Mouse (Mus musculus): ENCODE data around the gene Ncam2.
A peak's percentile ranks its signal among the peaks of the same experiment; 100 is the strongest.

Gene Ncam2

DNA sequence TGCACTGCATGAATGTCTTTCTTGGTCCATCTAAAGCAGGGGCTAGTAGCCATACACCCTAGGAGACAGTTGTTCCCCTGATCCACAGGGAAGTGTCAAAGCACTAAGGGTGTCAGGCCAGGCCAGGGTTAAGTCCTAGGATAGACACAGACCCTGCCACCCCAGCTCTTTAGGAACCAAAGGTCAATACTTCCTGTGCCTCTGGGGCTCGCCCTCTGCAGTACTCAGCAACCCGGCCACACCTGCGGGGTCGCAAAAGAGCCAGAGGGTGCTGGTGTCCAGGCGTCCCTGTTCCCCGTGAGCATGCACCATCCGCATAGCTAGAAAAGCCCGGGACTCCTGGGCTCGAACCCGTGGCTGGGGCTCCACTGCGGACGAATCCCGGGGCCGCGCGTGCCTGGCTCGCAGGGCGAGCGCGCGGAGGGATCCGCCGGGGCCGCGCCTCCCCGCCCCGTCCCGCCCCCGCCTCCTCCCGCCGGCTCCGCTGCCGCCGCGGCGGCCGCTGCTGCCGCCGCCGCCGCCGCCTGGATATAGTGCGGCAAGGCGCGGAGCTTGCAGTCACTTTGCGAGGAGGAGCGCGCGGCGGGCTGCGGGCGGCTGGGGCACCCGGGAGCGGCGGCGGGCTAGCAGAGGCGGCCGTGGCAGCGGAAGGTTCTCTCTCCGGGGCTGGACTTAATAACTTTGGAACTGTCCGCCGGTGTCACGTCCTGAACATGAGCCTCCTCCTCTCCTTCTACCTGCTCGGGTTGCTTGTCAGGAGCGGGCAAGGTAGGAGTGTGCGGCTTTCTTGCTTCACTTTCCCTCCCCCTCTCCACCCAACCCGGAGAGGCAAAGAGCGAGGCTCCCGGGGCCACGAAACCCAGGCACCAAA, at the start of gene Ncam2:
Gene Ncam2, plus strand, starts transcription at position 497 of the 871 bp plus-strand sequence.
- DNase-seq (ENCODE audit: low spot score in 2 of 2), result peak in 1 of 2 experiments; percentile 18

DNA sequence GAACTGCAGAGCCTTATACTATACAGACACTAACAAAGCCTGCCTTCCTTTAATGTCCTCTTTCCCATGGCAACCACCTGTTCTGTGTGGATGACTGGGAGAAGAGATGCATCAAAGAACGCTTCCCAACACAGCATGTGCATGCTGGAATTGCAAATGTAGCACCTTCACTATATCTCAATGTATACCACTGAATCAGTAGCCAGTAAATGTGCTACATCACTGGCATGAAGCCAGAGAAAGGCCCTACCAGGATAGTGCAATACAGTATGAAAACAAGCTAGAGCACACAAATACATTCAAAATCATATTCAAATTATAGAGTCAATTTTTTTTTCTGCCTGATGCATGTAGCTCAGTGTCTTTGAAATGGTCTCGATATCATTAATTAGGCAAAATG, 29.7 kb upstream of the Ncam2 start:
- DNase-seq (ENCODE audit: low spot score in 2 of 2), result no peak

DNA sequence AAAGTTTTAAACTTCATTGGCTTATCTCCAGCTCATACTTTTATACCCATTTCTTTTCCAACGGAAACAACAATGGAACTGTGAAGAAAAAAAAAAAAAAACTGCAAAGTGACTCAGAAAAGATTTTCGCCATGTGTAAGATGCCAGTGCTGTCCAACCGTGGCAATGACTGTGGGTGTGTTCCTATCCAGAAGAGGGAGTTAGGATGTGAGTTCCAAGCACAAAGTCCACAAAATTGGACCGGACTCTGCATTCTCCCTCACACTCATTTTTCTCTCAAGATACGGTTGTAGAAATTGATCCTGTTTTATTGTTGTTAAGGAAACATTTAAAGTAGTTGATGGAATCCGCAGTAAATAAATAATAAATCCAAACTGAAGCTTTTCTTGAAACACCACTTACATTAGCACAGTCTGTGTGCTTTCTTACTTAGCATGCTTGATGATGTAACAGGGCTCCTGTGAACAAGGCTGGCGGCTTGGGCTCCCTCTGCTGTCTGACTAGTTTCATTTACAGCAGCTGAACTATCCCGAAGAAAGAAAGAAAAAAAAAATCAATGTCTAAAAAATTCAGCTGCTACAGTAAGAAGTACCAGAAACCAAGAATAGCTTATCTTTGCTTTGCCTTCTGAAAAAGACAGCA, 25.1 kb upstream of the Ncam2 start:
- DNase-seq (ENCODE audit: low spot score in 2 of 2), result no peak

DNA sequence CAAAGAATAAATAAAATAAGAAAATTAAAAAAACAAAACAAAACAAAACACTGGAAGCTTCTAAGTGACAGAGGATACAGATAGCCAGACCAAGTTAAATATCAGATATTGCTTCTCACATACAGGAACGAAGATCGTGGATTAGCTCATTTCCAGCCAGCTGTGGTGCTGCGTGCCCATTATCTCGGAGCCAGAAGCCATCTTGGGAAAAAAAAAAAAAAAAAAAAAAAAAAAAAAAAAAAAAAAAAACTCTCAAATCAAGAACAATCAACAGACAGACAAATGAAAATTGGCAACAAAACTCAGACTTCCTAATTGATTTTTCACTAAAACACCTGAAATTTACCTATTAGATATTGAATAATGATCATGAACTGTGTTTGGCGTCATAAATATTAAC, 20.7 kb upstream of the Ncam2 start:
- DNase-seq (ENCODE audit: low spot score in 2 of 2), result no peak

DNA sequence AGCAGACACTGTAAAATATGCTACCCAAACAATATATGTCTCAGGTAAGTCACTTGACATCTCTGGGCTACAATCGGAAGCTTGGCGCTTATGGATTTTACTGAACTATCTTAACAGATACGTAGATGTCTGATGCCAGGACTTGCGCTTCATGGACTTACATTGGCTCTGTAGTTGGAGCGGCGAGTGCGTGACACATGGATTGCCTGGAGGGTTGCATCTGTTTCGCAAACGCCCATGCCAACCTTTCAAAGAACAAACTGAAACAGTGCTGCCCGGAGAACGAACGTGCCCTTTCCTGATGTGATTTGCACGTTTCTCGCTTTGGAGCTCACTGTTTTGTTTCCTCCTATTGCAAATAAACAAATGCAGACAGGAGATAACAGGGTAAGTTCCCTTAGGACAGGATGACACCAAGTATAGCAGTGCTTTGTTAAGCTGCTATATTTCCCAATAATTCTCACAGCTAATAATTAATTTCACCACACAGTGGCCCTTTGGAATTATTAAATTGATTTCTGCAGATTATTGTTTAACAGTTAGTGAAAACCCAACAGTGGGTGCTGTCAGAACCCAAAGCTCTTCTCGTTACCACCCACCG, 12.8 kb upstream of the Ncam2 start:
- no peak for DNase-seq (ENCODE audit: low spot score in 2 of 2)

DNA sequence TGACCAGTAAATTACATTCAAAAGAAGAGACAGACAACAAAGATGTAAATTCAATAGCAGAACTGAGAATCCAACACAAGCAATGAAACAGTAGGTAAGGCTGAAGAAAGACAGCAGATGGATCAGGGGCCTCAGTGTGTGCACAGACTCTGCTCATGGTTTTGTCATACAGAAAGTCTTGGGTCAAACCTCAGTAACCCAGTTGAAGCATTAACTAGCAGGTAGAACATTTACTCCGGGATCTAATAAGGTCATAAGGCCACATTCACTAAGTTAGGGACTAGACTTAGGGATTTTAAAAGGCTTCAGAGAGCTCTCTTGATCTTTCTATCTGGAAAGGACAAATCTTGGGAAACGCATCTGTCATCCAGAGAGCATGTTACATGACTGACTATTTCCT, 8.9 kb upstream of the Ncam2 start:
- no peak for DNase-seq (ENCODE audit: low spot score in 2 of 2)

DNA sequence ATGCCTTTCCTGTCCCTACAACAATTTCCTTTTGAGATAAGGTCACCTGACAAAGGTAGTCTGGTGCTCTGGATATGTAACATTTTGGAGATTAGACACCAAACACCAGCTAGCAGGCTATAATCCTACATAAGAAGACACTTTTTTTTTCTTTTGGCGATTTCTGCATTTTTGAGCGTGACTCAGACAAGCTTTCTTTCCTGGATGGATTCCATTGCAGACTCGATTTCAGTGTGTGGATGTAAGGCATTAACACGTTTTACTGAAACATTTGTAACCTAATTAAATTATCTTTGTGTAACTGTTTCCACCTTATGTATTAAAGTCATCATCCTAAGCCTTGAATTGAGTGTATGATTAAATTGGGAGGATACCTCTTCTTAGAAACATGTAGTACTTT, 7.9 kb upstream of the Ncam2 start:
- no peak for DNase-seq (ENCODE audit: low spot score in 2 of 2)

DNA sequence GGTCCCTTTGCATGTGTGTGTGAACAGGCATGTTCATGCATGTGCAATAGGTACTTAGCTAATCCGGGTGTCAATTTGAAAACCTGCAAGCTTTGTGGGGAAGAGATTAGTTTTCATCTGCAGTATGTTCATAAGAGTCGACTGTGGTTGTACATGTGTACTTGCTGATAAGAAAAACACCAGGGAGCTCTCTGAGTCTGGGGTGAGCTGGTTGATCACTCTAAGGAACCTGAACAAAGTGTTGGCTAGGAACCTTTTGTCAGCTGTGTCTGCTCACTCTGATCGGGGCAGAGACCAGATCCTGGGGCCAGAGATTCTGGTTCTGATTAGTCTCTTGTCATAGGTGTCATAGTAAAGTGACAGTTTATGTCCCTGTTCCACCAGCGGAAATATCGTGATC, 1.0 kb upstream of the Ncam2 start:
- no peak for DNase-seq (ENCODE audit: low spot score in 2 of 2)

DNA sequence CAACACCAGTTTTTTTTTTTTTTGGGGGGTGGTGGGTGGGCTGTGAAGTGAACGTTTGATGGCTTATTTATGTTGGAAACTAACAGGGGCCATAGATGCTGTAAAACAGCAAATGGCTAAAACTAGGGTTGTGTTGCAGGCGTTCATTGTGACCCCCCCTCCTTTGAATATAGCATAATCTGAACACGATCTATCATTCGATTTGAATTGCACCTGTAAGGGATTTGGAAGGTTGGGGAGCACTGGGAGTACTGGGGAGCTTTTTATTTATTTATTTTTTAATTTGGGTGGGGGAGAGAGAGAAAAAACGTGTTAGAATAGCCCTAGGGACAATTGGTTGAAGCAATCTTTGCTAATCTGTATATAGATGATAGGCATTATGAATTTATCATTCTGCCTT, 974 bp downstream of the Ncam2 start:
- no peak for DNase-seq (ENCODE audit: low spot score in 2 of 2)

DNA sequence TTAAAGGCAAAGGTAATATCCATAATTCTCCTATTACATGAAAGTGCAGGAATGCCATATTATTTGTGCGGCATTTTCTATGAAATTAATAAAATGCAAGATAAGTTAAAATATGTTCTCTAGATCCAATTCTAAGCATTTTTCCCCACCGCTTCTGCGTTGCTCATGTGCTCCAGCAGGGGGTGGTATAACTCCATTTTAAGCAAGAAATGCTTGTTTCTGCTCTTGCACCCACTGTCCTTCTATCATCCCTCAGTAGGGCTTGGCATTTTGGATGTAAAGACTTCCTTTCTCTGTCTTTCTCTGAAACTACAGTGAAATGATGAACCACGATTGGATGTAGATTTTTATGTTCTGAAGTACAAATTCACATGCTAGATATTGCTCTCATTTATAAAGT, 1.5 kb downstream of the Ncam2 start:
- peak in 1 of 2 experiments; percentile 4 for DNase-seq (ENCODE audit: low spot score in 2 of 2)

DNA sequence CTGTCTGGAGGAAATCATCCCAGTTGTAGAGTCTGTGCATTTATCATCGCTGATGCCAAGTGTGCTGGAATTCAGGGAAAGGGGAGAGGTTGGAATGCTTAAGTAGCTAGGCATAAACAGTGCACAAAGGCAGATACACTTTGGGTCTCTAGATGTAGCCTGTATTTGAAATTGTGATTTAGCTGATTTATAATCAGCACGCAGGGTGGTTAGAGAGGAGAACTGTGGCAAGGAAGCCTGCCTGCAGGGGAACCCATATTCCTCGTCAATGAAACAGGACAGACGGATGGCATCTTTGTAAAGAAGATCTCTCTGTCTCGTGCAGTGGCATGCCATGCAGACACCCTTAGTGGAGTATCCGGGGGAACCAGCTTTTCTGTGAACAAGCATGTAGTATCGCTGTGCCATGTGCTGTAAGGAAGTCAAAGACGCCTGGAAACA, 2.2 kb downstream of the Ncam2 start:
- no peak for DNase-seq (ENCODE audit: low spot score in 2 of 2)

DNA sequence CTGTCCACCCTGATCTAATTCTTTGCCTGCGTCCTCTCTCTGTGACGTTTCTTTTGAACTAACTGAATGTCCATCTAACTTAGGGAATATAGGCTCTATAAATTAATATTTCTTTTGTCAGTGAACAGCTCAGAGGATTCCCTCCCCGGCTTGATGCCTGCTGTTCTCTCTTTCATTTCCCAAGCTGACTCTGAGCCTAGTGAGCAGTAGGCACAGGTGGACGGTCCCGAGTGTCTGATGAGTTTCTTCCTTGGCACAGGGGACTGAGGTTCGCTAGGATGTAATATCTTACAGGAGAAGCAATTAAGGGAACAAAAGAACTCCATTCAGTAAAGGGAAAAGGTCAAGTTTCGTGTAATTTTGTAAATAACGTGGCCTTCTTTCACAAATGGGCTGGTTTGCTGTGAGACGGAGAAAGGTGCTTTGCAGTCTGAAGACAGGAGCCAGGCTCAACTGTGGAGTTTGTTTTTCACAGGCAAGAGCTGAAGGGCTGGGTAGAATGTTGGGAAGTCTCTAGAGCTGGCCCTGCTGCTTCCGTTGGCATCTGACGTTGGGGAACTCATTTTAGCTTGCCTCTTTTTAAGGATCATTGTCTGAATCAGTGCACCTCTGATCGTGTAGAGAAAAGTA, 4.0 kb downstream of the Ncam2 start:
- no peak for DNase-seq (ENCODE audit: low spot score in 2 of 2)

DNA sequence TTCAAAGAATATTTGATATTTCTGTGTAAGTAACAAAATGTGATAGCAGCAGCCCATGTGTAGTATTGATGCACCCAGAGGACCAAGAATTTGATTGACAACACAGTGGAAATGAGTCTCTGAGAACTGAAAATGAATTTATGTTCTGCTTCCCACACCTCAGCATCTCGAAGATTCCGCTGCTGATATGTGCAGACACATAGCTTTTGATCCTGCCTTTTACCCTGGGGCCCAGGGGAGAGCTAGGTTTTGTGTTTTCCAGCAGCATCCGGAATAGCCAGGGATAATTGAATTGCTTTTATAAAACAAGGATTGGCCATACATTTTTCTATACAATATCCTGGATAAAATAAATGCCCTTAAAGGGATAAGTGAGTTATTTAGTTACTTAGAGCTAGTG, 20.7 kb downstream of the Ncam2 start:
- DNase-seq (ENCODE audit: low spot score in 2 of 2), result no peak

DNA sequence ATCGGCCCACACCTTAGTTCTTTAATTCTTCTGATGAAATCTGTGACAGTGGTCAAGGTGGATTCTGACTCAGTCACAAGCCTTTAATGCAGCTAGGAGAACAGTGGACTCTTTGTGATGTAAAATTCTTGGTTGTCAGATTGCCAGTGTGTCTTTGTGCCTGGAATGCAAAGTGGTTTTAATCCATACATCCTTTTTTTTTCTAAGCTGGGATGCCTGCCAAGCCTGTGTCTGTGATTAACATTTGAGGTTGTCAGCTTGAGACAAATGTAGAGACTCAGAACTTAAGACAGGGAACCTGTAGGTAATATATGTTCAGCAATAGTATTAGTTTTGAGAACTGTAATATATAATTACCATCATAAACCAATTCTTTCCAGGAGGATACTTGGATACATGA, 23.3 kb downstream of the Ncam2 start:
- DNase-seq (ENCODE audit: low spot score in 2 of 2), result no peak

DNA sequence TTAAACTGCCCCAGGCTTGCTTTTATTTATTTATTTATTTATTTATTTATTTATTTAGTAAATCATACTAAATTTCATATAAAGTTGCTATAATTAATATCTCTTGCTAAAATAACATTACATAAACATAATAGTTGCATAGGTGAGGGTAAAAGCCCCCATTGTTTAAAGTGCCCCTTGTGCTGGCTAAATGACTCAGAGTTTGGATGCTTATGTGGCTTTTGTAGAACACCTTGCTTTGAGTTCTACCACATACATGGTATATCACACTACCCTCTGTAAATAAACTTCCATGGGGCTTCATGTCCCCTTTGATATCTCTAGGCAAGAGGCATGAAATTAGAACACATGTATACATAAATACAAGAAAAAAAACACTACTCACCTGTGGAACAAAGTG, 23.8 kb downstream of the Ncam2 start:
- no peak for DNase-seq (ENCODE audit: low spot score in 2 of 2)

DNA sequence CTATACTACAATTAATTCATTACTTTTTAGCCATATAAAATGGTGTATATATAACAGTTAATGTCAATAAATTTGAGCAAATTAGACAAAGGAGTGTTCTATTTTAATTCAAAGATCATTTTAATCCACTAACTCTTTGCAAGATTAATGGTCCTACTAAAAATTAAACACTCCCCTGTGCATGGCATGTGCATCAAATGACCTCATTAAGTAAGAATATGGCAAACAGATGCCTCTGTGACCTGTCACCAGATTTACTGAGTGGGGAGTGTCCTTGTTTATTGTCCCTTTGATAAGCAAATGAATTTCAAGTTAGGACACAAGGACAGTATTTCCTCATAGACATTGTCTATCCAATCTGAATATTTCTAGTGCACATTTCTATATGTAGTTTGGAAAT, 54.4 kb downstream of the Ncam2 start:
- DNase-seq (ENCODE audit: low spot score in 2 of 2), result no peak

DNA sequence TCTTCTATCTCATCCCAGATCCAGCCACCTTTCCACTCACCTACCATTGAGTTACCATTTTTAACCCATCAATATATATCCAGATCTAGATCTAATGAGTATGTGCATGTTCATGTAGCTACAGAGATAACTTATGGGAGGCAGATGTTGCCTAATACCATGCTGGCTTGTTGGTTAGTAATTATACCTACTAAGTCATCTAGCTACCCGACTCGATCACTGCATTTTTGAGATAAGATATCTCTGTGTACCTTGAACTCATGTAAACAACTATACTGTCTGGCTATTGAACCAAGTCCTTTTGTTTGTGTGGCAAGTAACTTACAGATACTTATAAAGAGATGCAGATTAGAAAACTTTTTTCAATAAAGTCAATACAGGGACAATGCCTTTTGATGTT, 59.9 kb downstream of the Ncam2 start:
- no peak for DNase-seq (ENCODE audit: low spot score in 2 of 2)

DNA sequence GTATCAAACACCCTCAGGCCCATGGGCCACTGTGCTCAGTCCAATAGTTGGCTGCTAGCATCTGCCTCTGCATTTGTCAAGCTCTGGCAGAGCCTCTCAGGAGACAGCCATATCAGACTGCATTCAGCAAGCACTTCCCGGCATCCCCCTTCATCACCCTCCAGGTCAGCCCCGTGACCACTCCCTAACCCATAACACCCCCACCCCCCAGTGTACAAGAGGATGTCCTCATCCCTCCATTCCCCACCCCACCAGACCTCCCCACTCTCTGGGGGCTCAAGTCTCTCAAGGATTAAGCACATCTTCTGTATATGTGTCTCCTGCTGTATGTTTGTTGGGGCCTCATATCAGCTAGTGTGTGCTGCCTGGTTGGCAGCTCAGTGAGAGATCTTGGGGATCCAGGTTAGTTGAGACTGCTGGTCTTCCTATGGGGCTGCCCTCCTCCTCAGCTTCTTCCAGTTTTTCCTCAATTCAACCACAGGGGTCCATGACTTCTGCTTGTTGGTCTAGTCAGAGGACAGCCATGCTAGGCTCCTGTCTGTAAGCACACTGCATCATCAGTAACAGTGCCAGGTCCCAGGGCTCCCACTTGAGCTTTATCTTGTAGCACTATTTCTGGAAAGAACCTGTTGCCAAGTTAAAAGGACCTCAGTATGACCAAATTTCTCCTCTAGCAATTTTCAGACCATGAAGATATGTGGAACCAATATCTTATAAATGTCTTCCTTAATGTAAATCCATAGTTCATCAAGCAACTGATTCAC, 73.3 kb downstream of the Ncam2 start:
- no peak for DNase-seq (ENCODE audit: low spot score in 2 of 2)

DNA sequence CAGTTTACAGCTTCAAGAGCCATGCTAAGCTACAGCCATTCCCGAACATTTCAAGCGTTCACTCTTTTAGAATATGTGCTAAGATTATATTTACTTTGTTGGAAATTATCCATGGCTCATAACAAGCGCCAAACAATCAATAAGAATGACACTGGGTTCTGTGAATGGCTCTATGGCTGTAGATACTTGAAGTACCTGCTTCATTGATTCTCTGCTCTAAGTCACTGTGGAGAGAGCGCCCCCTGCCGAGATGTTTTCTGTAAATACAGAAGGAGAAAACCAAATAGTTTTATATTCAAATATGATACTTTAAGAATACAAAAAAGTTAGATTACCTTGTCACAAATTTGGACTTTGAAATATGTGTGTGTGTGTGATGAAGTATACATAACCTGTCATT, 83.7 kb downstream of the Ncam2 start:
- DNase-seq (ENCODE audit: low spot score in 2 of 2), result peak in 1 of 2 experiments; percentile 8

DNA sequence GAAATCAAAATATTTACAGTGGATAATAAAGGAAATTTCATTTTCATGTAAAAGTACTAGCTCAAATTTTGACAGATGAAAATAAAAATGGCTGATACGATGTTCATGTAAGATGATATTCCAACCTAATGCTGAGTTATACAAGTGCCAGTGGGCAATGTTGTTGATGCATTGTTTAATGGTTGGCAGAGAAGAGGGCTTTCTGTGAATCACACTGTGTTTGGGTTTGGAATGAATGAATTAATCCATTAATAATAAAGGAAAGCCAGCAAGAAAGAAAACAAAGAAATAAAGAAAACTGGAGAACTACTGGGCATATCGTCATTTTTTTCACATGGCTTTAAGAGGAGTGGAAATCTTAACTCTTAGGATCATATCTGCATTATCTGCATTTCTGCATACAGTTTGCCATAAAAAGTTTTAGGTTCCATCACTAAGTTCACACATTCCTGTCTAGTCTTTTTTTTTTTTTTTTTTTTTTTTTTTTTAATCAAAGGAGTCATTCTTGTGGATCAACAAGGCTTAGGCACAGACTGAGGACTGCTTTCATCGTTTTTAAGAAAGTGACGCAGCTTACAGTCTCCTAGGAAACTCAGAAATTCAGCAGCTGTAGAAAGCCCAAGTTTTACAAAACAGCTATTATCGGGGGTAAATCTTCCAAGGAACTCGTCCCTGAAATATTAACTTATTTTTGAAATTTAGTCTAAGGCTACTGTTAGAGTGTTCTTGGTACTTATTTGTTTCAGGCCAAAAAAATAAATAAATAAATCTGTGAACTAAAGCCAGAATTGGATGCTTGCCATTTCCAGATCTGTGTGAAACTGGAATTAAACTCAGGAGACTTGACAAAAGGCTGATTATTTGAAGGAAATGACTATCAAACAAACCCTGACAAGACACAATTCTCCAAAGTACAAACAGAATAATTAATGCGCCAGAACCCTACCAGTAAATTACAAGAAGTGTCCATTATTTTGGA, 84.7 kb downstream of the Ncam2 start:
- no peak for DNase-seq (ENCODE audit: low spot score in 2 of 2)

DNA sequence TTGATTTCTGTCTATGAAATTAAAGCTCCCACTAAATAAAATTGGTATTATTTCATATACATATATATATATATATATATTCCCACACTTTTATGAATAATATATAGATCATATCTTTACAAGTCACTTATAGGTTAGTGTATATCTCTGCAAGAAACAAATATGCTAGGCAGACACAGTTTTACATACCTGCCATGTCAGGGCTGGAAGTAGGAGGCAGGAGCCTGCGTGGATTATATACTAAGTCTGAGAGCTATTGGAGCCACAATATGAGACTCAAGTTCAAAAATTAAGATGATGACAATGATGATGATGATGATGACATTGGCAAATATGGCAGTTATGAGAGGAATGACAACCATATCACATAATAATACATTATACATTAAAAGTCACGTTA, 85.4 kb downstream of the Ncam2 start:
- DNase-seq (ENCODE audit: low spot score in 2 of 2), result no peak
